Mouse (Mus musculus) CH12.LX (cell line): Measurements from ENCODE around the gene Gm49403.

Experiments
- CHD1 ChIP-seq: IDR thresholded peaks from 2 replicates; pipeline ENCODE4 v1.6.1; 2012; ENCODE audit warnings: low read depth, low read length, improper control_type of control experiment, inconsistent platforms
- CHD2 ChIP-seq: IDR thresholded peaks from 2 replicates; pipeline ENCODE4 v1.6.1; 2011; ENCODE audit warnings: low read length, improper control_type of control experiment
- CTCF ChIP-seq, 2 experiments: IDR thresholded peaks in 1 of 2; conservative IDR thresholded peaks in 1 of 2; 2 replicates each; pipeline ENCODE4 v1.5.1; 2011 to 2012; ENCODE audit warnings: low read depth in 2 of 2, low read length in 2 of 2, improper control_type of control experiment in 1 of 2, inconsistent platforms in 1 of 2, mild to moderate bottlenecking in 1 of 2, moderate library complexity in 1 of 2
- EP300 ChIP-seq: IDR thresholded peaks from 2 replicates; pipeline ENCODE4 v1.6.1; 2011; ENCODE audit warnings: low read length, improper control_type of control experiment
- POLR2A ChIP-seq: IDR thresholded peaks from 2 replicates; pipeline ENCODE4 v1.6.1; 2011; ENCODE audit warnings: low read depth, mild to moderate bottlenecking, improper control_type of control experiment, low read length
- TCF12 ChIP-seq: IDR thresholded peaks from 2 replicates; pipeline ENCODE4 v1.6.1; 2014; ENCODE audit warnings: low read depth, mild to moderate bottlenecking, inconsistent platforms, low read length, improper control_type of control experiment

- peak; percentile 46 for TF ChIP-seq POLR2A
- TF ChIP-seq CTCF (conservative IDR thresholded peaks at IDR 0.05 in 1 of 2, IDR thresholded peaks at IDR 0.05 in 1 of 2; ENCODE audit: low read depth in 2 of 2, low read length in 2 of 2) = no peak
- TF ChIP-seq CHD1 = peak; percentile 27
- TF ChIP-seq CHD2 = peak; percentile 85
- no peak for TF ChIP-seq EP300
- TF ChIP-seq TCF12 = no peak
Observed at GRCm38 (mm10) chr19:8886916-8887584, 3.3 kb downstream of the Gm49403 start.
